Comparison of ENCODE assay signal across 12 mouse cellular contexts in the genomic region with DNA sequence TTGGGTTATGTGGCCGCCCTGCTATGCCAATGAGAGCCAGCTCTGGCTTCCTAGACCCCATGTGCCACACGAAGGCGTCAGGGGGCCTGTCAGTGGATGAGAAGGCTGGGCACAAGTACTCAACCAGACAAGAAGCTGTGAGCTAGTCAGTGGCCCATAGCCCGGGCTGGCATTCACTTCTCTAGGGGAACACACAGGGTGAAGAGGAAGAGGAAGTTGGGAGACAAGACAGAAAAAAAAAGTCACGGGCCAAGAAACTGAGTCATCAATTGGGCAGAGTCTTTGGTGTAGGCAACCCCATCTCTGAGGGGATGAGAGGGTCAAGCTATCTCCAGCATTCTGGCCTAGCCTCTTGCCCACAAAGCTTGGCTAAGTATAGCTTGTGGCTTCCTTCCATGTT.
DNase-seq lines count a peak whose midpoint lies in the region; ATAC-seq and TF ChIP-seq lines count a peak whose summit lies in the region.
"Had no signal": no experiment of that assay in that cellular context is flagged by ENCODE, and none has a peak within 500 bp of the region (broad histone marks: within the 10 kb centered on the region; RNA-seq: fewer than 3 reads in every experiment).

No protein-coding gene starts in this region.

- H3K36me3 ChIP-seq in hindbrain, embryonic 16.5 days (ENCODE audit: control insufficient read depth, insufficient read depth, low read length) = no peaks in the 10 kb centered on the region
- no peaks in the 10 kb centered on the region for H3K36me3 ChIP-seq in hindbrain, embryonic 10.5 days
- no peaks in the 10 kb centered on the region for H3K36me3 ChIP-seq in intestine, postnatal 0 days (ENCODE audit: control insufficient read depth, insufficient read depth)
- H3K36me3 ChIP-seq: liver, embryonic 15.5 days; midbrain, embryonic 15.5 days had no signal

- DNase-seq in hindbrain, embryonic 10.5 days (ENCODE audit: low spot score) = no peak
- DNase-seq in 3T3-L1 (ENCODE audit: low read depth, low spot score) = peak; percentile 50
- peak; percentile 31 for DNase-seq in adipocyte (ENCODE audit: low spot score)
- DNase-seq in lung, postnatal 36 days = peak; percentile 12
- no peak for DNase-seq in left cerebral cortex, adult 11 months (ENCODE audit: low spot score)
- DNase-seq: cerebellum, adult 9-10 months; kidney, adult 18-20 months had no signal

- peaks cover 18% of the 10 kb centered on the region for H3K4me1 ChIP-seq in hindbrain, embryonic 16.5 days (ENCODE audit: control insufficient read depth, insufficient read depth, low read depth, low read length)
- H3K4me1 ChIP-seq in hindbrain, embryonic 10.5 days (replicated peaks) = peaks cover 41% of the 10 kb centered on the region
- H3K4me1 ChIP-seq in intestine, postnatal 0 days (replicated peaks; ENCODE audit: control insufficient read depth, insufficient read depth, low read length) = 0 out of 2 replicates have a peak, but pooled peaks cover 2% of the 10 kb centered on the region

- TF ChIP-seq CTCF in intestine, postnatal 0 days (IDR thresholded peaks at IDR 0.05; ENCODE audit: low read depth) = no peak

- no peak overlapping the region for H3K4me2 ChIP-seq in hindbrain, embryonic 16.5 days (ENCODE audit: low read length)
- H3K4me2 ChIP-seq in intestine, postnatal 0 days (replicated peaks; ENCODE audit: low read depth) = no peak overlapping the region
- H3K4me2 ChIP-seq: liver, embryonic 15.5 days; midbrain, embryonic 15.5 days had no signal

- H3K9me3 ChIP-seq in hindbrain, embryonic 16.5 days (ENCODE audit: control insufficient read depth, low read length) = no peaks in the 10 kb centered on the region
- H3K9me3 ChIP-seq in hindbrain, embryonic 10.5 days = no peaks in the 10 kb centered on the region
- H3K9me3 ChIP-seq in intestine, postnatal 0 days (ENCODE audit: control insufficient read depth) = no peaks in the 10 kb centered on the region
- H3K9me3 ChIP-seq: liver, embryonic 15.5 days; midbrain, embryonic 15.5 days had no signal

- ATAC-seq in hindbrain, embryonic 16.5 days = no peak
- ATAC-seq in intestine, postnatal 0 days = no peak
- ATAC-seq in cerebellum, adult (ENCODE audit: insufficient number of reproducible peaks, low FRiP score, low TSS enrichment) = no peak

- H3K27me3 ChIP-seq in hindbrain, embryonic 16.5 days (replicated peaks; ENCODE audit: control insufficient read depth, insufficient read depth, low read length) = no peaks in the 10 kb centered on the region
- peaks cover 82% of the 10 kb centered on the region for H3K27me3 ChIP-seq in hindbrain, embryonic 10.5 days (ENCODE audit: insufficient read depth, poor library complexity, severe bottlenecking)
- H3K27me3 ChIP-seq in intestine, postnatal 0 days (replicated peaks; ENCODE audit: control insufficient read depth, insufficient read depth, low read length) = no peaks in the 10 kb centered on the region
- H3K27me3 ChIP-seq: liver, embryonic 15.5 days had no signal

- H3K4me3 ChIP-seq in hindbrain, embryonic 16.5 days (ENCODE audit: low read length) = no peak overlapping the region
- no peak overlapping the region for H3K4me3 ChIP-seq in hindbrain, embryonic 10.5 days
- H3K4me3 ChIP-seq in intestine, postnatal 0 days (ENCODE audit: low read depth, low read length) = no peak overlapping the region
- H3K4me3 ChIP-seq: liver, embryonic 15.5 days; midbrain, embryonic 15.5 days had no signal

- H3K9ac ChIP-seq in hindbrain, embryonic 16.5 days (ENCODE audit: low read depth, low read length) = no peak overlapping the region; the same call in 1 of the 2 replicates
- no peak overlapping the region for H3K9ac ChIP-seq in intestine, postnatal 0 days (ENCODE audit: low read depth, low read length)
- H3K9ac ChIP-seq: liver, embryonic 15.5 days; midbrain, embryonic 15.5 days had no signal

- WGBS in hindbrain, embryonic 16.5 days = 69% methylated on average over 5 of the region's 5 CpGs
- 85% methylated on average over 5 of the region's 5 CpGs for WGBS in hindbrain, embryonic 10.5 days
- WGBS in intestine, postnatal 0 days = 80% methylated on average over 5 of the region's 5 CpGs

- peak overlapping the region; percentile 46; the same call in 1 of the 2 replicates for H3K27ac ChIP-seq in hindbrain, embryonic 16.5 days (ENCODE audit: low read depth, low read length)
- H3K27ac ChIP-seq in hindbrain, embryonic 10.5 days = no peak overlapping the region
- H3K27ac ChIP-seq in intestine, postnatal 0 days (ENCODE audit: low read depth, low read length) = no peak overlapping the region
- H3K27ac ChIP-seq: liver, embryonic 15.5 days; midbrain, embryonic 15.5 days had no signal

Comparison
In these comparisons a context has a peak if more than half of its experiments do, and no peak if none do; other contexts are left out.
1. DNase-seq: peak in 3T3-L1 (single experiment), adipocyte (single experiment) and lung, postnatal 36 days (single experiment); none in hindbrain, embryonic 10.5 days (single experiment) and left cerebral cortex, adult 11 months (single experiment).